Mouse (Mus musculus) liver, embryonic 11.5 days (tissue): ENCODE measurements around the gene Glod4. TPM values are rescaled to one million over a fixed set of nuclear protein-coding genes. Genes with fewer than 3 reads are reported as not detected.

ENCODE experiments used
- ATAC-seq: fragments of 200-750 bp; cut with Nextera tagmentation; replicated peaks from 2 replicates; pipeline ENCODE4 v1.8.0; 2017; ENCODE audit warnings: moderate number of reproducible peaks, mild to moderate bottlenecking, moderate TSS enrichment, moderate library complexity; ENCODE audit not compliant: low FRiP score
- DNase-seq: peaks from one replicate; pipeline ENCODE4 v3.0.0-alpha.2; 2017; ENCODE audit warnings: low spot score
- H3K27ac ChIP-seq: fragments of 300-500 bp; sonication (generic); 2 replicates; pipeline ENCODE4 v1.5.1; 2014; ENCODE audit warnings: mild to moderate bottlenecking, low read depth, low read length, control low read depth
- H3K27me3 ChIP-seq: fragments of 300-500 bp; sonication (generic); replicated peaks from 2 replicates; pipeline ENCODE4 v1.6.1; 2014; ENCODE audit warnings: low read length, mixed read lengths; ENCODE audit not compliant: control insufficient read depth, insufficient read depth
- H3K36me3 ChIP-seq: fragments of 300-500 bp; sonication (generic); 2 replicates; pipeline ENCODE4 v1.6.1; 2014; ENCODE audit warnings: mild to moderate bottlenecking, low read length, moderate library complexity, mixed read lengths; ENCODE audit not compliant: control insufficient read depth, insufficient read depth
- H3K4me1 ChIP-seq: fragments of 300-500 bp; sonication (generic); replicated peaks from 2 replicates; pipeline ENCODE4 v1.6.1; 2014; ENCODE audit warnings: low read length, mixed read lengths; ENCODE audit not compliant: control insufficient read depth, insufficient read depth
- H3K4me2 ChIP-seq: fragments of 300-500 bp; sonication (generic); 2 replicates; pipeline ENCODE4 v1.6.1; 2014; ENCODE audit warnings: mild to moderate bottlenecking, control low read depth, moderate library complexity
- H3K4me3 ChIP-seq: fragments of 300-500 bp; sonication (generic); 2 replicates; pipeline ENCODE4 v1.5.1; 2014; ENCODE audit warnings: low read depth, low read length, control low read depth
- H3K9ac ChIP-seq: fragments of 300-500 bp; sonication (generic); 2 replicates; pipeline ENCODE4 v1.6.1; 2014; ENCODE audit warnings: low read depth, low read length, control low read depth
- H3K9me3 ChIP-seq: fragments of 300-500 bp; sonication (generic); 2 replicates; pipeline ENCODE4 v1.6.1; 2016; ENCODE audit warnings: low read length, inconsistent platforms, mixed read lengths; ENCODE audit not compliant: control insufficient read depth
- WGBS: fragments of 180-500 bp; shearing (Covaris S2); extraction: QIAGEN DNeasy Blood & Tissue Kit; methylation state at CpG from one replicate; pipeline ENCODE4 v1.1.7; 2014; 5-methylcytosine and 5-hydroxymethylcytosine counted together
- polyA plus RNA-seq: library from polyadenylated mRNA; unstranded; fragments of >200 nt; fragmentation: Nextera tagmentation; extraction: Ambion mirVana; gene quantifications from 2 replicates; pipeline ENCODE4 v1.2.1, GENCODE M21; 2014

Gene Glod4
- polyA plus RNA-seq, 1 experiment from 2014 or later, result 137 TPM

GRCm38 (mm10) chr11:76106551-76107496, 136.7 kb downstream of the Glod4 start:
- no peak overlapping the region for H3K4me2 ChIP-seq
- 0 out of 2 replicates have a peak, but pooled peaks cover 4% of the 10 kb centered on the region for H3K36me3 ChIP-seq
- H3K4me1 ChIP-seq, result no peaks in the 10 kb centered on the region
- no peak for ATAC-seq
- no peaks in the 10 kb centered on the region for H3K9me3 ChIP-seq
- H3K27me3 ChIP-seq, result no peaks in the 10 kb centered on the region
- H3K4me3 ChIP-seq, result no peak overlapping the region
- H3K9ac ChIP-seq, result no peak overlapping the region
- no peak overlapping the region for H3K27ac ChIP-seq
- 86% methylated on average over 11 of the region's 11 CpGs for WGBS
- DNase-seq, result peak; percentile 23

GRCm38 (mm10) chr11:76101154-76101553, 142.4 kb downstream of the Glod4 start:
- Histone ChIP-seq H3K4me3 (no peak overlapping the region), H3K27me3 (no peaks in the 10 kb centered on the region), H3K36me3 (peaks cover 9% of the 10 kb centered on the region; the same call in 1 of the 2 replicates), H3K9ac (no peak overlapping the region), H3K4me1 (no peaks in the 10 kb centered on the region), H3K9me3 (no peaks in the 10 kb centered on the region), H3K27ac (no peak overlapping the region), H3K4me2 (no peak overlapping the region)
- DNase-seq (no peak), ATAC-seq (no peak)

- no peaks in the 10 kb centered on the region for H3K4me1 ChIP-seq
- 76% methylated on average over 4 of the region's 4 CpGs for WGBS
- no peak overlapping the region for H3K9ac ChIP-seq
- no peak overlapping the region for H3K27ac ChIP-seq
- ATAC-seq (no peak), DNase-seq (no peak)
- no peak overlapping the region for H3K4me3 ChIP-seq
- H3K9me3 ChIP-seq, result no peaks in the 10 kb centered on the region
- no peaks in the 10 kb centered on the region for H3K27me3 ChIP-seq
- H3K4me2 ChIP-seq, result no peak overlapping the region
- peaks cover 9% of the 10 kb centered on the region; the same call in 1 of the 2 replicates for H3K36me3 ChIP-seq
These were observed 144.1 kb downstream of the Glod4 start for GRCm38 (mm10) chr11:76099193-76099975.

- H3K9me3 ChIP-seq, result no peaks in the 10 kb centered on the region
- no peaks in the 10 kb centered on the region for H3K27me3 ChIP-seq
- no peak overlapping the region for H3K4me2 ChIP-seq
- no peak overlapping the region for H3K4me3 ChIP-seq
- no peak for ATAC-seq
- H3K4me1 ChIP-seq, result no peaks in the 10 kb centered on the region
- H3K36me3 ChIP-seq, result no peaks in the 10 kb centered on the region
- no peak for DNase-seq
- no peak overlapping the region for H3K27ac ChIP-seq
- no peak overlapping the region for H3K9ac ChIP-seq
- 92% methylated on average over 8 of the region's 8 CpGs for WGBS
These were observed 149.9 kb downstream of the Glod4 start for GRCm38 (mm10) chr11:76093610-76094009.

DNA sequence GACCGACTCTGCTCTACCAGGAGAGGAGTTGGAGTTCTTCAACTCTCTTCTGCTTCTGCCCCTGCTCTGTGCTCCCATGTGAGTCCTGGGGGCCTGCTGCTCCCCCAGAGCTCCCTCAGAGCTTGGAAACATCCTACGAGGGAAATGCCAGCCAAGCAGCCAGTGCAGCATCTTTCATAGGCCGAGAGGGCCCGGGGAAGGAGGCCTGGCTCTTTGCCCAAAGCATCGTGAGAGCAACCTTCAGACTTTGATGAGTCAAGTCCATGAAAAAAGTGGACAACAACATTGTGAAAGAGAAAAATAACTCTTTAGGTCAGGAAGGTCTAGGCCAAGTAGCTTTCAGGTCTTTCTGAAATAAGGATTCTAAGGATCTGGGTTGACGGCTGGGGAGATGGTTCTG, 153.7 kb downstream of the Glod4 start:
- Histone ChIP-seq H3K27ac (no peak overlapping the region), H3K9me3 (no peaks in the 10 kb centered on the region), H3K9ac (no peak overlapping the region), H3K4me3 (no peak overlapping the region), H3K27me3 (no peaks in the 10 kb centered on the region), H3K4me1 (no peaks in the 10 kb centered on the region), H3K4me2 (no peak overlapping the region), H3K36me3 (0 out of 2 replicates have a peak, but pooled peaks cover 3% of the 10 kb centered on the region)
- ATAC-seq (no peak), DNase-seq (no peak)
- 88% methylated on average over 6 of the region's 6 CpGs for WGBS

DNA sequence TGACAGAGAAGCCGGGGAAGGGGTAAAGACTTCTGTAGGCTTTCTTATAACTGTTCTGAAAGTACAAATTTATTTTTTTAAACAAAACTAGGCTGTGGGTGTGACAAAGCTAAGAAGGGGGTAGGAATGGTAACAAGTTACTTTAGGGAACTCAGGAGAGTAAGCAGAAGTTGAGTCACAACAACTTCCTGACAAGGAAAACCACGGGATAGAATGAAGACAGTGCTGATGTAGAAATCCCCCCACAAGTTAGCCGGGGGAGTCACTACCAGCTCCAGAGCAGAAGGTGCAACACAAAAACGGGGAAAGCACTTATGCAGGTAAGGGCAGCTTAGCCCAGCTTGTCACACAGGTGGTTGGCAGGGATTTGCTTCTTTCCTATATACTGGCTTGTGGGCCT, 155.0 kb downstream of the Glod4 start:
- H3K27ac ChIP-seq, result no peak overlapping the region
- no peak for DNase-seq
- 0 out of 2 replicates have a peak, but pooled peaks cover 3% of the 10 kb centered on the region for H3K36me3 ChIP-seq
- ATAC-seq, result no peak
- no peak overlapping the region for H3K4me3 ChIP-seq
- H3K27me3 ChIP-seq, result no peaks in the 10 kb centered on the region
- H3K9me3 ChIP-seq, result no peaks in the 10 kb centered on the region
- H3K4me1 ChIP-seq, result no peaks in the 10 kb centered on the region
- 68% methylated on average over 4 of the region's 4 CpGs for WGBS
- H3K4me2 ChIP-seq, result no peak overlapping the region
- no peak overlapping the region for H3K9ac ChIP-seq

DNA sequence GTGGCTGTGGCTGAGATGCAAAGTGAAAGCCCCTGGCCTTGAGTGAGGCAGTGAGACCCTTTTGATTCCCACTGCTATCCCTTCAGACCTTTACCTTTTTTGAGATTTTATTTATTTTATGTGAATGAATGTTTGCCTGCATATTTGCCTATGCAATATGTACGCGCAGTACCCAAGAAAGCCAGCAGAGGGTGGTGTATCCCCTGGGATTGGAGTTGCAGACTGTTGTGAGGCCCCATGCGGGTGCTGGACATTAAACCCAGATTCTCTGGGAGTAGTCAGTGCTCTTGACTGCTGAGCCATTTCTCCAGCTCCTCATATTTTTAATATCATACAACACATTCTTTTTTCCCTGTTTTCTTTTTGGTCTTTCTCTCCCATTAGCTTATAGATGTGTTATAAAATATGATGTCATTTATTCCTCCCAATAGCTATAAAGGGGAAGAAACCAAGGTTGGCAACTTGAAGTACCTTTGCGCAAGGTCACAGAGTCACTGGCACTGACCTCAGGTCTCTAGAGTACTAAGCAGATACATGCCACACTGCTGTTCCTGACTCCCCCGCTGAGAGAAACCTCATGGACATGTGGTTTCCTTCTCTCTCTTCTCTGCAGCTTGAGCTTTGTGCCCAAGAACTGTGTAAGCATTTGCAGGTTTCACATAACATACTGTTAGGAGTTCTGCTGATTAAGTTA, 157.5 kb downstream of the Glod4 start:
- no peak overlapping the region for H3K9ac ChIP-seq
- peak; percentile 47 for DNase-seq
- H3K9me3 ChIP-seq, result no peaks in the 10 kb centered on the region
- ATAC-seq, result no peak
- H3K27ac ChIP-seq, result no peak overlapping the region
- H3K27me3 ChIP-seq, result no peaks in the 10 kb centered on the region
- H3K36me3 ChIP-seq, result peaks cover 8% of the 10 kb centered on the region; the same call in 1 of the 2 replicates
- no peak overlapping the region for H3K4me2 ChIP-seq
- H3K4me3 ChIP-seq, result no peak overlapping the region
- H3K4me1 ChIP-seq, result no peaks in the 10 kb centered on the region
- 67% methylated on average over 5 of the region's 5 CpGs for WGBS

- Histone ChIP-seq H3K4me1 (no peaks in the 10 kb centered on the region), H3K4me2 (no peak overlapping the region), H3K9me3 (no peaks in the 10 kb centered on the region), H3K4me3 (no peak overlapping the region), H3K9ac (no peak overlapping the region), H3K27ac (no peak overlapping the region), H3K27me3 (no peaks in the 10 kb centered on the region), H3K36me3 (peaks cover 13% of the 10 kb centered on the region; the same call in 1 of the 2 replicates)
- no peak for ATAC-seq
- WGBS, result 61% methylated on average over 1 of the region's 1 CpGs
- no peak for DNase-seq
These were observed 158.6 kb downstream of the Glod4 start for GRCm38 (mm10) chr11:76084943-76085342.
